Mouse (Mus musculus): ENCODE data around the gene Kif14.

- TF ChIP-seq CTCF (IDR thresholded peaks at IDR 0.05; ENCODE audit: borderline replicate concordance, insufficient read depth, low read length) (no peak), POLR2A (IDR thresholded peaks at IDR 0.05; ENCODE audit: low read depth, low read length) (no peak)
Measured at GRCm38 (mm10) chr1:136561823-136562222, 95.7 kb downstream of the Kif14 start.
